Mouse (Mus musculus) v-Abl transformed pro-B cells (cell line): ENCODE results near the gene Hunk.

Source experiments
- in situ Hi-C, 2 experiments: fragments of 400-800 bp; cut with MboI; formaldehyde crosslinking; loops; one replicate each; pipeline ENCODE4 v1.15.1; 2025; ENCODE audit not compliant: unreplicated experiment in 2 of 2

Gene Hunk

GRCm38 (mm10) chr16:90491898-90492499 lies 106.2 kb downstream of the Hunk start:
- in situ Hi-C loops: no loop called here

GRCm38 (mm10) chr16:90496930-90497329 lies 111.1 kb downstream of the Hunk start:
- in situ Hi-C loops: no loop called here

- in situ Hi-C loops: no loop called here
Observed at GRCm38 (mm10) chr16:90497749-90498464, 112.1 kb downstream of the Hunk start.

- in situ Hi-C loops: no loop called here
Observed at GRCm38 (mm10) chr16:90500809-90501208, 115.0 kb downstream of the Hunk start.

- in situ Hi-C loops: no loop called here
Observed at GRCm38 (mm10) chr16:90505252-90505651, 119.4 kb downstream of the Hunk start.

- in situ Hi-C loops: no loop called here
Observed at GRCm38 (mm10) chr16:90505680-90506079, 119.9 kb downstream of the Hunk start.

- in situ Hi-C loops: no loop called here
Observed at GRCm38 (mm10) chr16:90511551-90512296, 125.9 kb downstream of the Hunk start.

- in situ Hi-C loops: no loop called here
Observed at GRCm38 (mm10) chr16:90517041-90517440, 131.2 kb downstream of the Hunk start.

- in situ Hi-C loops: no loop called here
Observed at GRCm38 (mm10) chr16:90518232-90518631, 132.4 kb downstream of the Hunk start.

- in situ Hi-C loops: no loop called here
Observed at GRCm38 (mm10) chr16:90518732-90519295, 133.0 kb downstream of the Hunk start.

- in situ Hi-C loops: no loop called here
Observed at GRCm38 (mm10) chr16:90521191-90521950, 135.6 kb downstream of the Hunk start.

- in situ Hi-C loops: no loop called here
Observed at GRCm38 (mm10) chr16:90521951-90522255, 136.1 kb downstream of the Hunk start.

- in situ Hi-C loops: no loop called here
Observed at GRCm38 (mm10) chr16:90522575-90522974, 136.8 kb downstream of the Hunk start.

GRCm38 (mm10) chr16:90523373-90523772 lies 137.6 kb downstream of the Hunk start:
- in situ Hi-C loops: no loop called here

- in situ Hi-C loops: no loop called here
Observed at GRCm38 (mm10) chr16:90523894-90524293, 138.1 kb downstream of the Hunk start.

GRCm38 (mm10) chr16:90524393-90524792 lies 138.6 kb downstream of the Hunk start:
- in situ Hi-C loops: no loop called here

GRCm38 (mm10) chr16:90533119-90533673 lies 147.4 kb downstream of the Hunk start:
- in situ Hi-C loops: no loop called here

GRCm38 (mm10) chr16:90534591-90534990 lies 148.8 kb downstream of the Hunk start:
- in situ Hi-C loops: no loop called here

- in situ Hi-C loops: no loop called here
Observed at GRCm38 (mm10) chr16:90538926-90539325, 153.1 kb downstream of the Hunk start.

- in situ Hi-C loops: no loop called here
Observed at GRCm38 (mm10) chr16:90541191-90541590, 155.4 kb downstream of the Hunk start.
